Mouse (Mus musculus) frontal cortex, adult (tissue): ENCODE results near the gene Lrrc34.
A peak's percentile ranks its signal among the peaks of the same experiment; 100 is the strongest.

Experiments
- ATAC-seq: cut with Nextera tagmentation; 2 replicates; pipeline ENCODE4 v1.9.2; 2017; ENCODE audit warnings: mild to moderate bottlenecking, moderate library complexity, mixed read lengths; ENCODE audit not compliant: low TSS enrichment

Lrrc34 gene

GRCm38 (mm10) chr3:30647440-30648090 lies at the start of gene Lrrc34:
TSS of gene Lrrc34 (minus strand) at chr3:30647869.
- no peak for ATAC-seq

GRCm38 (mm10) chr3:30696346-30696745 lies 48.7 kb upstream of the Lrrc34 start:
- ATAC-seq = peak; percentile 86

GRCm38 (mm10) chr3:30695661-30696060 lies 48.0 kb upstream of the Lrrc34 start:
- ATAC-seq = no peak

GRCm38 (mm10) chr3:30690976-30691375 lies 43.3 kb upstream of the Lrrc34 start:
- no peak for ATAC-seq

GRCm38 (mm10) chr3:30687216-30687615 lies 39.5 kb upstream of the Lrrc34 start:
- no peak for ATAC-seq

DNA sequence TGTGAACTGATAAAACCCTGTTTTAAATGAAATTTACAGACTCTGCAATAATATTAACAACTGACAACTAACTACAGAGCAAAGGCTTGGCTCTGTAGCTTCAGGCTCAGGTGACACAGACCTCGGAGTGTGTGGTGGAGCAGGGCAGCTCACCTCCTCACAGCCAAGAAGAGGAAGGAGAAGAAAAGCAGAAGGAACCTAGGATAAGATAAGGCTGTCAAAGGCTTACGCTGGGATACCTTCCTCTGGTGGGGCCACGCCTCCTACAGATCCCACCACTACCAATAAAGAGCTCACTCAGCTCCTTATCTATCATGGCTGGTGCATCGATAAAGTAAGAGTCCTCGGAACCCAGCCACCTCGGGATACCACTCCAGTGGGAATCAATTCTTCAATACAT lies 35.5 kb upstream of the Lrrc34 start:
- no peak for ATAC-seq

DNA sequence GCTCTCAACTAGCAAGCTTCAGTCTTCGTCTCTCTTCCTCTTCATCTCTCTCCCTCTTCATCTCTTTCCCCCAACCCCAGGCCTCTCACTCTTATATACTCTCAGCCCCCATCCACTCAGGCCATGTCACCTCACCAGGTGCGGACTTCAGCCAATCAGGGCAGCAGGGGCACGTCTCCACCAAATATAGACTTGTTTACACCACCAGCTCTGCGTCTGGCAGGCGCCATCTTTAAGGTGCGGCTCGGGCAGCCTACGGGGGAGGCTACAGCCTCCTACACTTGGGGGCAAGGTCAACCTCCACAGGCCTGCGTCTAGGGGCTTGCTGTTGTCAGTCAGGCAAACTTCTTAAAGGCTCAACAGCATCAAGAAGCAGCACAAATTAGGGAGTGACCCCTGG lies 10.8 kb upstream of the Lrrc34 start:
- no peak for ATAC-seq

DNA sequence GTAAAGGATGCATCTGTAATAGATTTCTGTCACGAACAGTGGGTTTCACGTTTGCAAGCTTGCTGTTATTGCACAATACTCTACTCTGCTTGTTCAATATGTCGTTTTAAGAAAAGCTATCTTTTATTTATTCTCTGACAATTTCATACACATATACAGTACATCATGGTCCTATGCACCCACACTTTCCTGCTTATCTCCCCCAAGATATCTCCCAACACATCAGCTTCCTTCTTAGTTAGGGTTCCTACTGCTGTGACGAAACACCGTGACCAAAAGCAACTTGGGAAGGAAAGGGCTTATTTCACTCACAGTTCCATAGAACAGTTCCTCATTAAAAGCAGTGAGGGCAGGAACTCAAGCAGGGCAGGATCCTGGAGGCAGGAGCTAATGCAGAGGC lies 8.3 kb upstream of the Lrrc34 start:
- ATAC-seq = no peak

- peak; percentile 67 for ATAC-seq
Observed at GRCm38 (mm10) chr3:30650062-30650841, 2.6 kb upstream of the Lrrc34 start.

GRCm38 (mm10) chr3:30648466-30648865 lies 797 bp upstream of the Lrrc34 start:
- ATAC-seq = no peak

GRCm38 (mm10) chr3:30646761-30647160 lies 908 bp downstream of the Lrrc34 start:
- ATAC-seq = no peak

GRCm38 (mm10) chr3:30644207-30644606 lies 3.5 kb downstream of the Lrrc34 start, which contains the start of gene Lrriq4:
TSS of gene Lrriq4 (plus strand) at chr3:30644507.
- ATAC-seq = no peak

GRCm38 (mm10) chr3:30635629-30636028 lies 12.0 kb downstream of the Lrrc34 start:
- no peak for ATAC-seq

DNA sequence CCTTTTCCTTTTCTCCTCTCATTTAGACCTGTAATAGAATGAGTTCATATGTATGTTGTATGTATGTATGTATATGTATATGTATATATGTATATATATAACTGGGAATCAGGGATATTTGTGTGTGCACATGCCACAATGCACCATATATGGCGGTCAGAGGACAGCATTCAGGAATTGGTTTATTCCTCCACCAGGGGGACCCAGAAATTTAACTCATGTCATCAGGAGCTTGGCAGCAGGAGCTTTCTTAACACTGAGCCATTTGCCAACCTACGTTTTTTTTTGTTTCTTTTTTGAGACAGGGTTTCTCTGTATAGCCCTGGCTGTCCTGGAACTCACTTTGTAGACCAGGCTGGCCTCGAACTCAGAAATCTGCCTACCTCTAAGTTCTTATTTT lies 14.0 kb downstream of the Lrrc34 start:
- no peak for ATAC-seq

DNA sequence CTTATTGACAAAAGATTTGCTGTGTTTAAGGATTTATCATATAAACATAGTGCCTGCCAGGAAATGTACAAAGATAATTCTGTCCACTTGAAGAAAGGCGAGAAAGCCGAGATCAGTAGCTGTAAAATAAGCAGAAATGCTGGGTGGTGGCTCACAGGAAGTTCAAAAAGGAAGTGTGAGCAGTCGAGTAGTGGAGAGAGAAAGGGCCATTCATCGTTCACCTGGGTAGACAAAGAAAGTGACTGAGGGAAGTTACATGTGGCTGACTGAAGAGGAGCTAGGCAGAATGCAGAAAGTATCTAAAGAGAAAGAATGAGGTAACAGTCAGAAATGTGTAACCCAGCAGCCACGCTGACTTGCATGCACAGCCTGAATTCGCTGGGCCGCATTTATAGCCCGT lies 27.5 kb downstream of the Lrrc34 start:
- no peak for ATAC-seq

DNA sequence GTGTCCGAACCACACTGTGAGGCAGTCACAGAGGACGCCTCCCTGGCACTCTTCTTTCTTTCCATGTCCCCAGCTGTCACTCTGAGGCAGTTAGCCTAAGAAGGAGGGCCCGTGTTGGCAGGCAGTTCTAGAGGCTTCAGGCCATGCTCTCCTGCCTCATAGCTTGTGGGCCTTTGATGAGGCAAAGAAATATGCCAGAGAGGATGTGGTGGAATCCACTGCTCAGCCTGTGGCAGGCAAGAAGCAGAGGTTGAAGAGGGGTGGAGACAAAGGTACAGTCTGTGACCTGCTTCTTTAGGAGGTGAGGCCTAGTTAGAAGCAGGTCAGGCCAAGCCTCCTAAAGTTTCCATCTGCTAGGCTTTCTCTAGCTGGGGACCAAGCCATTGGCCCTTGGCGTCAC lies 36.7 kb downstream of the Lrrc34 start:
- ATAC-seq = no peak

GRCm38 (mm10) chr3:30608999-30609398 lies 38.7 kb downstream of the Lrrc34 start:
- no peak for ATAC-seq

GRCm38 (mm10) chr3:30603256-30603655 lies 44.4 kb downstream of the Lrrc34 start:
- ATAC-seq = no peak

GRCm38 (mm10) chr3:30602740-30603098 lies 45.0 kb downstream of the Lrrc34 start:
- peak; percentile 6 for ATAC-seq

GRCm38 (mm10) chr3:30602065-30602739 lies 45.5 kb downstream of the Lrrc34 start, which contains the start of gene Mynn:
TSS of gene Mynn (plus strand) at chr3:30602065.
- peak; percentile 90 for ATAC-seq

DNA sequence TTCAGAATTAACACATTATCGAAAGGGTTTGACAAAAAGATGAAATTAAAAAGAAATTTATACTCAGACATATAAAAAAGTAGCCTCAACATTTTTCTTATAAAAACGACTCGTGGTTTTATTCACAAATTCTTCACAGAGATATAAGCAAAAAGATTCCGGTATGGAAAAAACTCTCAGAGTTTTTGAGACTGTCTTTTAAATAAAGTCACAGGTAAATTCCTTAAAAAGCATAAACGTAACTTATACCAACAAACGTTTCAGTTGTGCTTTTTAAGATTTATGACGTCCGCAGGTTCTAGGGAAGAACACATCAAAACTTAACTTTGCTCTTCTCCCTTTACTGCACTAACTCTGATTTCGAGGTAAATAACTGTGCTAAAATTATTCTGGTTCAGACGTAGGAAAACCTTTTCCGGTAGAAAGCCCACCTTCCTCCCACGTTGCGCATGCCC lies 46.0 kb downstream of the Lrrc34 start:
- ATAC-seq = no peak

DNA sequence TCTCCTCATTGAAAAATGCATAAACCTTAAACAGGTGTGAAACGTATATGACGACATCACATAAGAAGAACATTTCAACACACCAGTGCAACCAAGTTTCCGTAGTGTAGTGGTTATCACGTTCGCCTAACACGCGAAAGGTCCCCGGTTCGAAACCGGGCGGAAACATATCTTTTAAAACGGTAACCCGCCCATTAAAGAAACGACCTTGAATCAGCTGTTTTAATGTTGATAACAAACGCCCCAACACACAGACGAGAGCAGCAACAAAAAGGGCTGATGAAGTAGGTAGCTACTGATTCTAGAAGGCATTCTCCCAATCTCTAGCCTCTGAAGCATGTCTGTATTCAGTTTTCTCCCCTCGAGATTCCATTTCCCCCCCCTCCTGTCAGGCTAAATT lies 46.5 kb downstream of the Lrrc34 start:
- ATAC-seq = no peak

- ATAC-seq = 0 out of 2 replicates have a peak, but pooled peaks have one; percentile 2
Observed at GRCm38 (mm10) chr3:30600717-30601116, 47.0 kb downstream of the Lrrc34 start.
